Mouse (Mus musculus) limb, embryonic 11.5 days (tissue): ENCODE results near the gene Gm32742. TPM values are rescaled to one million over a fixed set of nuclear protein-coding genes. Genes with fewer than 3 reads are reported as not detected.
"Not testable (repeated sequence)": the region's sequence is repeated elsewhere in the genome, so short reads cannot be mapped to it uniquely, and the experiment has no call there.

Source experiments
- ATAC-seq: fragments of 200-750 bp; cut with Nextera tagmentation; 2 replicates; pipeline ENCODE4 v1.8.0; 2017; ENCODE audit warnings: low read depth; ENCODE audit not compliant: insufficient number of reproducible peaks, low FRiP score, low TSS enrichment
- DNase-seq: peaks from one replicate; pipeline ENCODE4 v3.0.0-alpha.2; 2015; ENCODE audit warnings: low spot score
- H3K27ac ChIP-seq: fragments of 300-500 bp; sonication (generic); replicated peaks from 2 replicates; pipeline ENCODE4 v1.5.1; 2014; ENCODE audit warnings: low read depth, mild to moderate bottlenecking, low read length
- H3K27me3 ChIP-seq: fragments of 300-500 bp; sonication (generic); 2 replicates; pipeline ENCODE4 v1.6.1; 2014; ENCODE audit warnings: mild to moderate bottlenecking, low read length, mixed read lengths; ENCODE audit not compliant: control insufficient read depth, insufficient read depth
- H3K36me3 ChIP-seq: fragments of 300-500 bp; sonication (generic); 2 replicates; pipeline ENCODE4 v1.6.1; 2014; ENCODE audit warnings: mild to moderate bottlenecking, low read length, moderate library complexity, mixed read lengths; ENCODE audit not compliant: control insufficient read depth, insufficient read depth
- H3K4me1 ChIP-seq: fragments of 300-500 bp; sonication (generic); 2 replicates; pipeline ENCODE4 v1.6.1; 2014; ENCODE audit warnings: low read length, mixed read lengths; ENCODE audit not compliant: control insufficient read depth, insufficient read depth
- H3K4me2 ChIP-seq: fragments of 300-500 bp; sonication (generic); 2 replicates; pipeline ENCODE4 v1.6.1; 2014; ENCODE audit warnings: low read depth, mild to moderate bottlenecking, moderate library complexity; ENCODE audit not compliant: severe bottlenecking
- H3K4me3 ChIP-seq: fragments of 300-500 bp; sonication (generic); 2 replicates; pipeline ENCODE4 v1.5.1; 2014; ENCODE audit warnings: low read depth, low read length
- H3K9ac ChIP-seq: fragments of 300-500 bp; sonication (generic); 2 replicates; pipeline ENCODE4 v1.6.1; 2014; ENCODE audit warnings: mild to moderate bottlenecking, low read length
- H3K9me3 ChIP-seq: fragments of 300-500 bp; sonication (generic); 2 replicates; pipeline ENCODE4 v1.6.1; 2016; ENCODE audit warnings: low read length; ENCODE audit not compliant: control insufficient read depth
- WGBS: fragments of 180-500 bp; shearing (Covaris S2); extraction: QIAGEN DNeasy Blood & Tissue Kit; methylation state at CpG from one replicate; pipeline ENCODE4 v1.1.7; 2014; 5-methylcytosine and 5-hydroxymethylcytosine counted together
- polyA plus RNA-seq: library from polyadenylated mRNA; unstranded; fragments of >200 nt; fragmentation: Nextera tagmentation; extraction: Ambion mirVana; gene quantifications from 2 replicates; pipeline ENCODE4 v1.2.1, GENCODE M21; 2014

Gm32742 gene
- polyA plus RNA-seq, 1 experiment from 2014 or later = 0.01 TPM

GRCm38 (mm10) chr9:51143437-51143836 lies 21.9 kb downstream of the Gm32742 start:
- Histone ChIP-seq H3K4me2 (no peak overlapping the region), H3K9me3 (no peaks in the 10 kb centered on the region), H3K27ac (no peak overlapping the region), H3K36me3 (no peaks in the 10 kb centered on the region), H3K9ac (no peak overlapping the region), H3K27me3 (no peaks in the 10 kb centered on the region), H3K4me1 (peaks cover 4% of the 10 kb centered on the region; the same call in 1 of the 2 replicates), H3K4me3 (no peak overlapping the region)
- no peak for DNase-seq
- no peak for ATAC-seq
- WGBS = 79% methylated on average over 1 of the region's 1 CpGs

GRCm38 (mm10) chr9:51140711-51141110 lies 24.6 kb downstream of the Gm32742 start:
- Histone ChIP-seq H3K4me3 (no peak overlapping the region), H3K9ac (no peak overlapping the region), H3K4me2 (no peak overlapping the region), H3K9me3 (no peaks in the 10 kb centered on the region), H3K27ac (no peak overlapping the region), H3K27me3 (no peaks in the 10 kb centered on the region), H3K4me1 (no peaks in the 10 kb centered on the region), H3K36me3 (no peaks in the 10 kb centered on the region)
- DNase-seq = no peak
- 89% methylated on average over 3 of the region's 3 CpGs for WGBS
- ATAC-seq = no peak

- not testable (repeated sequence) for H3K4me3 ChIP-seq, H3K27me3 ChIP-seq, H3K4me2 ChIP-seq
Measured at GRCm38 (mm10) chr9:51139401-51139800, 25.9 kb downstream of the Gm32742 start.

GRCm38 (mm10) chr9:51138301-51138700 lies 27.0 kb downstream of the Gm32742 start:
- Histone ChIP-seq H3K36me3 (no peaks in the 10 kb centered on the region), H3K9ac (no peak overlapping the region), H3K27me3 (no peaks in the 10 kb centered on the region), H3K9me3 (no peaks in the 10 kb centered on the region), H3K4me3 (no peak overlapping the region), H3K4me1 (no peaks in the 10 kb centered on the region), H3K4me2 (no peak overlapping the region), H3K27ac (no peak overlapping the region)
- ATAC-seq (no peak), DNase-seq (no peak)
- WGBS = 93% methylated on average over 1 of the region's 1 CpGs

More at GRCm38 (mm10) chr9:51139401-51139800, 25.9 kb downstream of the Gm32742 start:
- not testable (repeated sequence) for H3K9me3 ChIP-seq, H3K4me1 ChIP-seq, H3K36me3 ChIP-seq, ATAC-seq, H3K27ac ChIP-seq, DNase-seq, H3K9ac ChIP-seq
- WGBS = 76% methylated on average over 1 of the region's 1 CpGs

- H3K4me3 ChIP-seq = no peak overlapping the region
- no peaks in the 10 kb centered on the region for H3K36me3 ChIP-seq
- H3K9me3 ChIP-seq = no peaks in the 10 kb centered on the region
- no peak overlapping the region for H3K9ac ChIP-seq
- H3K4me2 ChIP-seq = no peak overlapping the region
- ATAC-seq (no peak), DNase-seq (no peak)
- no peaks in the 10 kb centered on the region for H3K27me3 ChIP-seq
- H3K4me1 ChIP-seq = no peaks in the 10 kb centered on the region
- WGBS = 77% methylated on average over 1 of the region's 1 CpGs
- no peak overlapping the region for H3K27ac ChIP-seq
Measured at GRCm38 (mm10) chr9:51137836-51138235, 27.5 kb downstream of the Gm32742 start.

GRCm38 (mm10) chr9:51137432-51137831 lies 27.9 kb downstream of the Gm32742 start:
- H3K27ac ChIP-seq = no peak overlapping the region
- no peak overlapping the region for H3K4me2 ChIP-seq
- H3K36me3 ChIP-seq = no peaks in the 10 kb centered on the region
- no peaks in the 10 kb centered on the region for H3K27me3 ChIP-seq
- H3K9me3 ChIP-seq = no peaks in the 10 kb centered on the region
- no peak overlapping the region for H3K9ac ChIP-seq
- DNase-seq (no peak), ATAC-seq (no peak)
- no peak overlapping the region for H3K4me3 ChIP-seq
- no peaks in the 10 kb centered on the region for H3K4me1 ChIP-seq
- 88% methylated on average over 4 of the region's 4 CpGs for WGBS

GRCm38 (mm10) chr9:51136985-51137384 lies 28.3 kb downstream of the Gm32742 start:
- DNase-seq (no peak), ATAC-seq (no peak)
- no peaks in the 10 kb centered on the region for H3K9me3 ChIP-seq
- H3K27ac ChIP-seq = no peak overlapping the region
- H3K4me2 ChIP-seq = no peak overlapping the region
- no peaks in the 10 kb centered on the region for H3K27me3 ChIP-seq
- H3K9ac ChIP-seq = no peak overlapping the region
- no peaks in the 10 kb centered on the region for H3K36me3 ChIP-seq
- 57% methylated on average over 3 of the region's 3 CpGs for WGBS
- no peaks in the 10 kb centered on the region for H3K4me1 ChIP-seq
- no peak overlapping the region for H3K4me3 ChIP-seq

GRCm38 (mm10) chr9:51114767-51115166 lies 50.5 kb downstream of the Gm32742 start:
- Histone ChIP-seq H3K4me3 (no peak overlapping the region), H3K27me3 (no peaks in the 10 kb centered on the region), H3K9me3 (no peaks in the 10 kb centered on the region), H3K27ac (no peak overlapping the region), H3K4me1 (no peaks in the 10 kb centered on the region), H3K4me2 (no peak overlapping the region), H3K36me3 (no peaks in the 10 kb centered on the region), H3K9ac (no peak overlapping the region)
- WGBS = 83% methylated on average over 4 of the region's 4 CpGs
- ATAC-seq = no peak
- DNase-seq = no peak

GRCm38 (mm10) chr9:51105751-51106150 lies 59.6 kb downstream of the Gm32742 start:
- no peak overlapping the region for H3K4me3 ChIP-seq
- H3K4me1 ChIP-seq = no peaks in the 10 kb centered on the region; the same call in 1 of the 2 replicates
- 75% methylated on average over 2 of the region's 2 CpGs for WGBS
- DNase-seq = no peak
- no peak overlapping the region for H3K4me2 ChIP-seq
- H3K9ac ChIP-seq = no peak overlapping the region
- H3K36me3 ChIP-seq = no peaks in the 10 kb centered on the region
- H3K9me3 ChIP-seq = no peaks in the 10 kb centered on the region
- H3K27ac ChIP-seq = no peak overlapping the region
- no peak for ATAC-seq
- H3K27me3 ChIP-seq = peaks cover 4% of the 10 kb centered on the region
